Mouse (Mus musculus) olfactory bulb, adult 2 months (tissue): Measurements from ENCODE around the gene Morc3.

Source experiments
- CTCF ChIP-seq: fragments of 200-500 bp; IDR thresholded peaks from 2 replicates; pipeline ENCODE4 v1.5.1; 2012; ENCODE audit warnings: low read depth, mild to moderate bottlenecking, low read length, moderate library complexity; ENCODE audit not compliant: insufficient read depth
- POLR2A ChIP-seq: fragments of 200-500 bp; IDR thresholded peaks from 2 replicates; pipeline ENCODE4 v1.6.1; 2012; ENCODE audit warnings: mild to moderate bottlenecking, low read depth, low read length, moderate library complexity; ENCODE audit not compliant: insufficient read depth

DNA sequence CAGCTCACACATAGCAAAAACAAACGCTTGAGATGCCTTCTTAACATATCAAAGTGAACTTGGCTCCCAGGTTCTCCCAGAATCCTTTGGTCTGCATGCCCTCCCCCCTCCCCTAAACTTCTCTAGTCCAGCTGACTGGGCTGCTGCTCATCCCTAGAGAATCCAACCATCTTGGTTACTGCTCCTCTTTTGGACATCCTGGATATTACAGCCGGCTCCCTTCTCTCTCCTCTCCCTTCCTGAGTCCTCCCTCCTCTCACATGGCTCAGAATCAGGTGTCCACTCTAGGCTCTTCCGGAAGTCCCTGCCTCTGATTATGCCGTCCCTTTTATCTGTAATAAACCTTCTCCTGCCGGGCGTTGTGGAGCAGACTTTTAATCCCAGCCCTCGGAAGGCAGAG is 15.1 kb upstream of the Morc3 start:
- no peak for TF ChIP-seq CTCF
- TF ChIP-seq POLR2A, result no peak
